Mouse (Mus musculus): ENCODE measurements at regions not wholly inside any gene's neighbourhood (a gene's known extent, or its start where the extent isn't known, plus 50 kb on each side); places are given as distances from the start of the nearest gene placed in this dataset.
A peak's percentile ranks its signal among the peaks of the same experiment; 100 is the strongest.

GRCm38 (mm10) chr1:79056676-79057262 is 240.2 kb downstream of the Kcne4 start:
- no peak overlapping the region for H3K9ac ChIP-seq (replicated peaks; ENCODE audit: low read length)
- no peaks in the 10 kb centered on the region for H3K36me3 ChIP-seq (replicated peaks; ENCODE audit: control insufficient read depth, insufficient read depth, low read depth, low read length)
- no peak overlapping the region for H3K4me3 ChIP-seq (ENCODE audit: low read depth, low read length)
- WGBS: 53% methylated on average over 1 of the region's 1 CpGs
- no peak overlapping the region for H3K4me2 ChIP-seq (ENCODE audit: low read depth, low read length)
- H3K27me3 ChIP-seq (ENCODE audit: control insufficient read depth, insufficient read depth, low read length): no peaks in the 10 kb centered on the region
- ATAC-seq (replicated peaks; ENCODE audit: insufficient number of reproducible peaks, low FRiP score, low TSS enrichment, low read depth): no peak
- DNase-seq (ENCODE audit: low spot score): no peak
- H3K27ac ChIP-seq (replicated peaks; ENCODE audit: low read depth, low read length): no peak overlapping the region
- no peaks in the 10 kb centered on the region for H3K9me3 ChIP-seq (replicated peaks; ENCODE audit: control insufficient read depth, low read length)
- H3K4me1 ChIP-seq (ENCODE audit: control insufficient read depth, insufficient read depth, low read length): no peaks in the 10 kb centered on the region

GRCm38 (mm10) chr1:79080231-79080630 is 263.7 kb downstream of the Kcne4 start:
- 43% methylated on average over 1 of the region's 1 CpGs for WGBS
- no peak for ATAC-seq (replicated peaks; ENCODE audit: insufficient number of reproducible peaks, low FRiP score, low TSS enrichment, low read depth)

More at GRCm38 (mm10) chr1:79080231-79080630, 263.7 kb downstream of the Kcne4 start:
- Histone ChIP-seq H3K4me3 (ENCODE audit: low read depth, low read length) (no peak overlapping the region), H3K27ac (replicated peaks; ENCODE audit: low read depth, low read length) (no peak overlapping the region), H3K27me3 (ENCODE audit: control insufficient read depth, insufficient read depth, low read length) (no peaks in the 10 kb centered on the region), H3K9me3 (replicated peaks; ENCODE audit: control insufficient read depth, low read length) (no peaks in the 10 kb centered on the region), H3K4me2 (ENCODE audit: low read depth, low read length) (no peak overlapping the region), H3K9ac (replicated peaks; ENCODE audit: low read length) (no peak overlapping the region), H3K36me3 (replicated peaks; ENCODE audit: control insufficient read depth, insufficient read depth, low read depth, low read length) (no peaks in the 10 kb centered on the region), H3K4me1 (ENCODE audit: control insufficient read depth, insufficient read depth, low read length) (no peaks in the 10 kb centered on the region)
- peak; percentile 39 for DNase-seq (ENCODE audit: low spot score)
